8 mouse cellular contexts compared by ENCODE assay signal in genomic region chr12:98181729-98182128, GRCm38 (mm10).
DNase-seq lines count a peak whose midpoint lies in the region; ATAC-seq lines count a peak whose summit lies in the region.

No protein-coding gene starts in this region.

- no peaks in the 10 kb centered on the region for H3K9me3 ChIP-seq in heart, embryonic 10.5 days
- no peaks in the 10 kb centered on the region; the same call in 1 of the 2 replicates for H3K9me3 ChIP-seq in kidney, embryonic 16.5 days (ENCODE audit: low read length)
- H3K9me3 ChIP-seq in limb, embryonic 15.5 days, result no peaks in the 10 kb centered on the region

- H3K27me3 ChIP-seq in heart, embryonic 10.5 days (ENCODE audit: insufficient read depth, poor library complexity, severe bottlenecking), result no peaks in the 10 kb centered on the region
- H3K27me3 ChIP-seq in kidney, embryonic 16.5 days (ENCODE audit: insufficient read depth, low read length), result no peaks in the 10 kb centered on the region
- H3K27me3 ChIP-seq in limb, embryonic 15.5 days, result peaks cover 10% of the 10 kb centered on the region

- no peak for ATAC-seq in kidney, embryonic 16.5 days (ENCODE audit: low FRiP score, low TSS enrichment)
- no peak for ATAC-seq in limb, embryonic 15.5 days (ENCODE audit: insufficient number of reproducible peaks, low FRiP score, low TSS enrichment, low read depth)

- H3K9ac ChIP-seq in kidney, embryonic 16.5 days (replicated peaks; ENCODE audit: low read length), result no peak overlapping the region
- H3K9ac ChIP-seq in limb, embryonic 15.5 days, result no peak overlapping the region

- H3K36me3 ChIP-seq in heart, embryonic 10.5 days, result no peaks in the 10 kb centered on the region
- H3K36me3 ChIP-seq in kidney, embryonic 16.5 days (ENCODE audit: insufficient read depth, low read length), result no peaks in the 10 kb centered on the region
- H3K36me3 ChIP-seq in limb, embryonic 15.5 days, result no peaks in the 10 kb centered on the region

- 22% methylated on average over 9 of the region's 9 CpGs for WGBS in heart, embryonic 10.5 days
- 19% methylated on average over 9 of the region's 9 CpGs for WGBS in kidney, embryonic 16.5 days
- WGBS in limb, embryonic 15.5 days, result 11% methylated on average over 9 of the region's 9 CpGs

- H3K4me1 ChIP-seq in heart, embryonic 10.5 days, result peaks cover 6% of the 10 kb centered on the region
- peaks cover 6% of the 10 kb centered on the region; the same call in 1 of the 2 replicates for H3K4me1 ChIP-seq in kidney, embryonic 16.5 days (ENCODE audit: insufficient read depth, low read length)
- H3K4me1 ChIP-seq in limb, embryonic 15.5 days, result no peaks in the 10 kb centered on the region

- no peak overlapping the region for H3K4me3 ChIP-seq in heart, embryonic 10.5 days
- H3K4me3 ChIP-seq in kidney, embryonic 16.5 days (ENCODE audit: low read length), result no peak overlapping the region
- no peak overlapping the region for H3K4me3 ChIP-seq in limb, embryonic 15.5 days

- peak overlapping the region; percentile 39; the same call in 1 of the 2 replicates for H3K4me2 ChIP-seq in kidney, embryonic 16.5 days (replicated peaks; ENCODE audit: low read depth, low read length)
- H3K4me2 ChIP-seq in limb, embryonic 15.5 days, result peak overlapping the region; percentile 27; the same call in 1 of the 2 replicates

- peak; percentile 76 for DNase-seq in 416B (ENCODE audit: low read depth)
- peak; percentile 37 for DNase-seq in MN1 (ENCODE audit: low spot score)
- peak; percentile 88 for DNase-seq in embryo, embryonic 10 days (ENCODE audit: low spot score)
- DNase-seq in heart, embryonic 10.5 days (ENCODE audit: low spot score), result peak; percentile 75
- DNase-seq in retina, embryonic 14.5 days (ENCODE audit: low spot score), result peak; percentile 88
- DNase-seq in testis, postnatal 14 days (ENCODE audit: low spot score), result no peak

- no peak overlapping the region for H3K27ac ChIP-seq in heart, embryonic 10.5 days
- H3K27ac ChIP-seq in kidney, embryonic 16.5 days (ENCODE audit: low read length), result no peak overlapping the region
- no peak overlapping the region for H3K27ac ChIP-seq in limb, embryonic 15.5 days
